Mouse (Mus musculus) heart, embryonic 12.5 days (tissue): ENCODE results near the gene Uevld. TPM values are rescaled to one million over a fixed set of nuclear protein-coding genes. Genes with fewer than 3 reads are reported as not detected.

Experiments used
- ATAC-seq: fragments of 200-750 bp; cut with Nextera tagmentation; 2 replicates; pipeline ENCODE4 v1.8.0; 2017; ENCODE audit warnings: moderate TSS enrichment, moderate library complexity; ENCODE audit not compliant: insufficient number of reproducible peaks, low FRiP score
- H3K27ac ChIP-seq: fragments of 300-500 bp; sonication (generic); 2 replicates; pipeline ENCODE4 v1.5.1; 2016; ENCODE audit warnings: mild to moderate bottlenecking, moderate library complexity; ENCODE audit not compliant: poor library complexity, severe bottlenecking
- H3K27me3 ChIP-seq: fragments of 300-500 bp; sonication (generic); replicated peaks from 2 replicates; pipeline ENCODE4 v1.6.1; 2016; ENCODE audit warnings: mild to moderate bottlenecking, moderate library complexity
- H3K36me3 ChIP-seq: fragments of 300-500 bp; sonication (generic); 2 replicates; pipeline ENCODE4 v1.6.1; 2016; ENCODE audit warnings: mild to moderate bottlenecking, moderate library complexity
- H3K4me1 ChIP-seq: fragments of 300-500 bp; sonication (generic); replicated peaks from 2 replicates; pipeline ENCODE4 v1.6.1; 2016; ENCODE audit warnings: mild to moderate bottlenecking
- H3K4me2 ChIP-seq: fragments of 300-500 bp; sonication (generic); 2 replicates; pipeline ENCODE4 v1.6.1; 2016; ENCODE audit warnings: mild to moderate bottlenecking, moderate library complexity
- H3K4me3 ChIP-seq: fragments of 300-500 bp; sonication (generic); 2 replicates; pipeline ENCODE4 v1.5.1; 2016; ENCODE audit warnings: mild to moderate bottlenecking
- H3K9ac ChIP-seq: fragments of 300-500 bp; sonication (generic); 2 replicates; pipeline ENCODE4 v1.6.1; 2016; ENCODE audit warnings: mild to moderate bottlenecking, moderate library complexity
- H3K9me3 ChIP-seq: fragments of 300-500 bp; sonication (generic); replicated peaks from 2 replicates; pipeline ENCODE4 v1.6.1; 2016; ENCODE audit warnings: mild to moderate bottlenecking, moderate library complexity
- WGBS: fragments of 180-500 bp; shearing (Covaris S2); methylation state at CpG from one replicate; pipeline ENCODE4 v1.1.7; 2016; 5-methylcytosine and 5-hydroxymethylcytosine counted together
- polyA plus RNA-seq: library from polyadenylated mRNA; unstranded; fragments of >200 nt; fragmentation: Nextera tagmentation; extraction: Ambion mirVana; gene quantifications from 2 replicates; pipeline ENCODE4 v1.2.1, GENCODE M21; 2016

Gene Uevld
- polyA plus RNA-seq, 1 experiment from 2014 or later: 10.0 TPM

DNA sequence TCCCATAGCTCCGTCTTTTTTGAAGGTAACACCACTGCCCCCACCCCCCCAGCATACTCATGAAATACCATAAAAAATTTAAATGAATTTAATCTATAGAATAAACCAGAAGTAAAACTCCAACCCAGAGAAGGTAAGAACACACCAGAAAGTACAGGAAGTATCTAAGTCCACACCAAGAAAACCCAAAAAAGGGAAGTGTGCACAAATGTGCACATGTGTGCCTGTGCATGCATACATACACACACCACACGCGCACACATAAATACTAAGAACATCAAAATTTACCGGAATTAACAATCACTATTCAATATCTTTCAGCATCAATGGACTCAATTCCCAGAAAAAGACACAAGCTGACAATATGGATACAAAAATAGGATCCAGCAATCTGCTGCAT, 11.6 kb upstream of the Uevld start:
- ATAC-seq: no peak
- Histone ChIP-seq H3K27ac (no peak overlapping the region), H3K27me3 (no peaks in the 10 kb centered on the region), H3K4me2 (no peak overlapping the region), H3K4me3 (no peak overlapping the region), H3K9me3 (peaks cover 9% of the 10 kb centered on the region), H3K36me3 (no peaks in the 10 kb centered on the region), H3K9ac (no peak overlapping the region), H3K4me1 (no peaks in the 10 kb centered on the region)
- 89% methylated on average over 4 of the region's 4 CpGs for whole genome bisulfite sequencing

DNA sequence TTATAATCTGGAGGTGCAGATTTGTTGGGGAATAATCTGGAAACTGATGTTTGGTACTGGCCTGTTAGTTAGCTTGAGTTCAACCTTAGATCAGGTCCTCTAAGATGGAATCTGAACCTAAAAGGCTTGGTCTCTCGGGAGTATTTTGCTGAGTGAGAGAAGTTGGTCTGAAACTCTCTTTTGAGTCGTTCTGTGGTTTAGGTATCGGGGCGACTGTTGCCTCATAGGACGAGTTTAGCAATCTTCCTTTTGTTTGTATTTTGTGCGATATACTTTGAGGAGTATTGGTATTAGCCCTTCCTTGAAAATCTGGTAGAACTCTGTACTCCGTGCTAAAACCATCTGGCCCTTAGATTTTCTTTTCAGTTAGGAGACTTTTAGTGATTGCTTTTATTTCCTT, 5.7 kb upstream of the Uevld start:
- H3K27me3 ChIP-seq: 0 out of 2 replicates have a peak, but pooled peaks cover 3% of the 10 kb centered on the region
- no peak overlapping the region for H3K4me2 ChIP-seq
- H3K4me1 ChIP-seq: peaks cover 17% of the 10 kb centered on the region
- WGBS: 78% methylated on average over 7 of the region's 7 CpGs
- no peak overlapping the region for H3K4me3 ChIP-seq
- ATAC-seq: no peak
- no peaks in the 10 kb centered on the region for H3K36me3 ChIP-seq
- H3K27ac ChIP-seq: no peak overlapping the region
- H3K9ac ChIP-seq: no peak overlapping the region
- no peaks in the 10 kb centered on the region for H3K9me3 ChIP-seq

DNA sequence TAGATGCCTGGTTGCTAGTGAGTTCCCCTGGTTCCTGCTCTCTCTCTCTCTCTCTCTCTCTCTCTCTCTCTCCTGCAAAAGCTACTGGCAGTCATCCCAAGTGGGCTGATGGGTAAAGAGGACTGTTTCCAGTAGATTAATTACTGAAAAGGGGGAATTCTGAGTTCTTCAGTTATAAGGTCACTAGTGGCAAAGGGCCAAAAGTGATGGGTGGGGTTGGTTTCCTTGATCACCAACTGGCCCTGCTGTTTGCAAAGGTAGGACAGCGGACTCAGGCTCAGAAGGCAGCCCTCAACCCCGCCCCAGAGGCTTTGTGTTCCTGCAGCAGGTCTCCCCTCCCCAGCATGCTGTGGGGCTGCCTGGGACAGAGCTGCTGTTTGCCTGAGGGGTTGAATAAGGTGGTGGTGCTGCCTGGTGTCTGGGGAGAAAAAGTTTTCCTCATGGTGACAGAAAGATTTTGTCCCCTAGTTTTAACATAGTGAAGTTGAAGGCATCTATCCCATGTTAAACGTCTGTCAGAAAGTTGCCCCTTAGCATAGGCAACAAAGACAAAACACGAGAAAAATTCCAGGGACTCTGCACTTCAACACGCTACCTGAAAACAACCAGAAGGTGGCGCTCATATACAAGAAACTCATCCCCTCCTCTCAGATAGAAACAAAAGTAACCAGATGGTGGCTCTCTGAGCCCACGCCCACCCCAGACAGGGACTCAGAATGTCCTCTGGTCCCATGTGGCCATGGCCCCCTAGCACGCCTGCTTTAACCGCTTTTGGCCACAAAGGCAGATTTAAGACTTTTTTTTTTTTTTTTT, 4.7 kb upstream of the Uevld start:
- peak overlapping the region; percentile 55; the same call in 1 of the 2 replicates for H3K9ac ChIP-seq
- H3K4me1 ChIP-seq: peaks cover 19% of the 10 kb centered on the region
- H3K27me3 ChIP-seq: 0 out of 2 replicates have a peak, but pooled peaks cover 3% of the 10 kb centered on the region
- H3K9me3 ChIP-seq: no peaks in the 10 kb centered on the region
- 1% methylated on average over 9 of the region's 9 CpGs for WGBS
- ATAC-seq: peak; percentile 57; the same call in 1 of the 2 replicates
- peak overlapping the region; percentile 72 for H3K27ac ChIP-seq
- no peaks in the 10 kb centered on the region for H3K36me3 ChIP-seq
- H3K4me2 ChIP-seq: peak overlapping the region; percentile 49
- H3K4me3 ChIP-seq: 0 out of 2 replicates have a peak overlapping the region, but pooled peaks have one; percentile 14

DNA sequence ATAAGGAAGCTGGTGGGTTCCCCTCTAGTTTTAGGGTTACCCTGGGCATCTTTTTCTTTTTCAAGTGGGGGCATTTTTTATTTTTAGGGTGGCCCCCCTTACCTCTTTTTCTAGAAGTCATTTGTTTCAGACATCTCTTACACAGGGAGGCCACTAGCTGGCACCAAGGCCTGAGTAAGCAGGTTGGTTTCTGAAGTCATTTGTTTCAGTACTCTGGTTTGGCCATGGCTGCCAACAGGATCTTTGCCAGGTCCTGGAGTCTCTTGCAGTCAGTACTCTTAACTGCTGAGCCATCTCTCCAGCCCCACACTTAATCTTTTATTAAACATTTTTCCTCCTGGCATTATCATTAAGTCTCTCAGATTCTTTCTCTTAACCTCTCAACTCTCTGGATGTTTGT, 3.8 kb upstream of the Uevld start:
- Histone ChIP-seq H3K9ac (no peak overlapping the region), H3K36me3 (no peaks in the 10 kb centered on the region), H3K4me1 (peaks cover 26% of the 10 kb centered on the region), H3K4me3 (no peak overlapping the region), H3K9me3 (no peaks in the 10 kb centered on the region), H3K27ac (peak overlapping the region; percentile 72), H3K27me3 (0 out of 2 replicates have a peak, but pooled peaks cover 3% of the 10 kb centered on the region), H3K4me2 (no peak overlapping the region)
- ATAC-seq: no peak

DNA sequence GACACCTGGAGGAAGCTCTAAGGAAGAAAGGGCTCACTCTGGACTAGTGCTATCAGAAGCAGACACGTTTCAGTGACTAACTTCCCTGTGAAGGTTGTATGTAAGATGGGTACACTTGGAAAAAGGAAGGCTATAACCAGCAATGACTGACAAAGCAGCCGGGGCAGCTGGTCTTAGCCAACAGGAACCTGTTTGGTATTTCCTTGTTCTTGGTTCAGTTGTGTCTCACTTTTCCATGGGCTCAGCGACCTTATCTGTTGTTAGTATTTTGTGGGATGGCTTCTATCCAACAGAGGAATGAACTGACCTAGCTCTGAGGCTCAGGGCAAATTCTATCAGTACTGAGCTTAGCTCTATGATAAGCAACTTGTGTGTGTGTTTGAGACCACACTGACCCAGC, 2.7 kb upstream of the Uevld start:
- no peak for ATAC-seq
- no peak overlapping the region for H3K9ac ChIP-seq
- H3K27ac ChIP-seq: peak overlapping the region; percentile 14; the same call in 1 of the 2 replicates
- peaks cover 26% of the 10 kb centered on the region for H3K4me1 ChIP-seq
- 0 out of 2 replicates have a peak, but pooled peaks cover 3% of the 10 kb centered on the region for H3K27me3 ChIP-seq
- H3K4me2 ChIP-seq: no peak overlapping the region
- H3K9me3 ChIP-seq: no peaks in the 10 kb centered on the region
- 41% methylated on average over 3 of the region's 3 CpGs for WGBS
- no peak overlapping the region for H3K4me3 ChIP-seq
- H3K36me3 ChIP-seq: 0 out of 2 replicates have a peak, but pooled peaks cover 3% of the 10 kb centered on the region

DNA sequence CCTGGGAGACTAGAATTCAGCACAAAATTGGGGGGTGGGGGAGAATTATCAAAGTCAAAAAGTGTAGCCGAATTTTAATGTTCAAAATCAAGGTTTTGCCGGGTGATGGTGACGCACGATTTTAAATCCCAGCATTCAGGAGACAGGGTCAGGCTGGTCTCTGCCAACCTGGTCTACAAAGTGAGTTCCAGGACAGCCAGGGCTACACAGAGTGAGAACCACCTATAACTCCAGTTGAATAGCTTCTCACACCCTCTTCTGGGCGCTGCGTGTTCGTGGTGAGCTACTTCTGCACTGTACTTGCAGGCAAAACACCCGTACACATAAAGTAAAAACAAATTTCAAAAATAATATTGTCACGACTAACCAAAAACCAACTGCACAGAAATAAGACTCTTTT, 526 bp upstream of the Uevld start:
- no peak for ATAC-seq
- 15% methylated on average over 9 of the region's 9 CpGs for WGBS
- Histone ChIP-seq H3K4me2 (peak overlapping the region; percentile 91), H3K36me3 (peaks cover 20% of the 10 kb centered on the region), H3K4me3 (peak overlapping the region; percentile 90), H3K9ac (peak overlapping the region; percentile 92), H3K9me3 (no peaks in the 10 kb centered on the region), H3K27me3 (0 out of 2 replicates have a peak, but pooled peaks cover 3% of the 10 kb centered on the region), H3K4me1 (peaks cover 26% of the 10 kb centered on the region), H3K27ac (no peak overlapping the region)

DNA sequence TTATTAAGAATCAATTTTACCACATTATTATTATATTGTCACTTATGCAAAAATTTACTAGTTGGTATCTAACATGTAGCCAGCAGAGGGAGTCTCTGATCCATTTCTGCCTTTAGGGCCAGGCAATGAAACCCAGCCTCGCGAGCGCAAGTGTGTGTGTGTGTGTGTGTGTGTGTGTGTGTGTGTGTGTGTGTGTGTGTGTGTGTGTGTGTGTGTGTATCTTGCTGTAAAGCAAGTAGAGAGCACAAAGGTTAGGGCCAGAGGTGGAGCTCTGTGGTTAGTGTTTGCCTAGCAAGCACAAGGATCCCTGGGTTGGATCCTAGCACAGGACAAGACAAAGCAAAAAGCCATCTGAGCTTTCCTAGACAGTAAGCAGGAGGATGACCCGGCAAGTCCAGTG, 22.5 kb downstream of the Uevld start:
- no peak overlapping the region for H3K27ac ChIP-seq
- no peak for ATAC-seq
- H3K4me2 ChIP-seq: no peak overlapping the region
- H3K36me3 ChIP-seq: peaks cover 70% of the 10 kb centered on the region
- 58% methylated on average over 4 of the region's 4 CpGs for WGBS
- H3K27me3 ChIP-seq: no peaks in the 10 kb centered on the region
- peaks cover 5% of the 10 kb centered on the region for H3K4me1 ChIP-seq
- H3K9ac ChIP-seq: no peak overlapping the region
- H3K9me3 ChIP-seq: no peaks in the 10 kb centered on the region
- H3K4me3 ChIP-seq: no peak overlapping the region

DNA sequence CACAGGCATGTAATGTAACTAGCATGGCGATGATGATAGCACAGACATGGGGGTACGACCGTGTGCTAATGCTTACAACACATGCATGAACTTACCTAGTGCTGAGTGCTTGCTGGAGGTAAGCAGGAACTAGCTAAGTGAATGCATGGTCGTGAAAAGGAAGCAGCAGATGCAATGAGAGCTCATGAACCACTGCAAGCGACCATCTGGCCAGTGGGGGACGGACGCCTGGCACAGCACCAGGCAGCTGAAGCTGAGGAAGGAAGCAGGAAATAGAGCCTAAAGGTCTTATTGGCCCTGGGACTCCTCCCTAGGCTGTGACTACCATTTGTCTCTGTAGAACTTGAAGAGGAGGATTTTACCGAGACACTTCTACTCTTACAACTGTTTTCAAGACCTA, 23.5 kb downstream of the Uevld start:
- H3K27ac ChIP-seq: no peak overlapping the region
- ATAC-seq: no peak
- no peak overlapping the region for H3K4me3 ChIP-seq
- no peaks in the 10 kb centered on the region for H3K27me3 ChIP-seq
- no peaks in the 10 kb centered on the region for H3K4me1 ChIP-seq
- no peaks in the 10 kb centered on the region for H3K9me3 ChIP-seq
- no peak overlapping the region for H3K4me2 ChIP-seq
- WGBS: 82% methylated on average over 8 of the region's 8 CpGs
- no peak overlapping the region for H3K9ac ChIP-seq
- peaks cover 68% of the 10 kb centered on the region for H3K36me3 ChIP-seq

DNA sequence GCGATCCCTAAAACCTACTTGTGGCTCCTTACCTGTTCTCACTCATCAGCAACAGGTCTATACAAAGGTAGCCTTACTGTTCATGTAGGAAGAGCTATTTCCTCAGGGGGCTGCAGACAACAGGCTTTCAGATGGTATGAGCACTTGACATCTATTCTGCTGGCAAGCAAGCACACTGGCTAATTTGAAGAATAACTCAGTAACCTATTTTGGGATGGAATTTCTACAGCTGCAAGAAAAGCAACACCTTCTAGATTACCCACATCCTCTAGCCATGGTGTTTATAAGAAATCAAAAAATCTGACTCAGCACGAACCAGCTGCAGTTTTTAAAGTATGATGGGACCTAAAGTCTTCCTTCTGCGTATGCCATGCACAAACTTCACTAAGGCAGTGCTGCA, 27.0 kb downstream of the Uevld start:
- Histone ChIP-seq H3K9ac (no peak overlapping the region), H3K36me3 (peaks cover 65% of the 10 kb centered on the region), H3K4me2 (no peak overlapping the region), H3K27ac (no peak overlapping the region), H3K9me3 (no peaks in the 10 kb centered on the region), H3K27me3 (no peaks in the 10 kb centered on the region), H3K4me1 (no peaks in the 10 kb centered on the region), H3K4me3 (no peak overlapping the region)
- WGBS: 87% methylated on average over 3 of the region's 3 CpGs
- ATAC-seq: no peak

DNA sequence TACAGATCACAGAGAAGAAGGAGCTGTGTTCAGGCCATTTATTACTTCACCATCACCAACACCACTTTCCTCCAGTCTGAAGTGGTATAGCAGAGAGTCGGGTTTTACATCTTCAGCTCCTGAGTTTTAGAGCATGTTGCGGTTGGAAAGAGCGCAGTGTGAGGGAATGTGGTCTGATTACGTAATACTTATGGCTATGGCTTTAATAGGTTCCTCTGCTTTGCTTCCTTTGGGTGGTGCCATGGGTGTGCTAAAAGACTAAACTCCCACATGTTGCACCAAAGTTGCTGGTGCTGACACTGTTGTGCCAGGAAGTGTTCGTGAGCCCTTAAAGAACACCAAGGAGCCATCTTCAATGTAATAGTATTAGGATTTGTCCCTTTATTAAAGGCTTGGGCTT, 30.0 kb downstream of the Uevld start:
- H3K27me3 ChIP-seq: no peaks in the 10 kb centered on the region
- H3K9ac ChIP-seq: no peak overlapping the region
- 97% methylated on average over 5 of the region's 5 CpGs for WGBS
- ATAC-seq: no peak
- peaks cover 43% of the 10 kb centered on the region for H3K36me3 ChIP-seq
- H3K9me3 ChIP-seq: no peaks in the 10 kb centered on the region
- H3K4me1 ChIP-seq: no peaks in the 10 kb centered on the region
- H3K4me3 ChIP-seq: no peak overlapping the region
- no peak overlapping the region for H3K27ac ChIP-seq
- H3K4me2 ChIP-seq: no peak overlapping the region

DNA sequence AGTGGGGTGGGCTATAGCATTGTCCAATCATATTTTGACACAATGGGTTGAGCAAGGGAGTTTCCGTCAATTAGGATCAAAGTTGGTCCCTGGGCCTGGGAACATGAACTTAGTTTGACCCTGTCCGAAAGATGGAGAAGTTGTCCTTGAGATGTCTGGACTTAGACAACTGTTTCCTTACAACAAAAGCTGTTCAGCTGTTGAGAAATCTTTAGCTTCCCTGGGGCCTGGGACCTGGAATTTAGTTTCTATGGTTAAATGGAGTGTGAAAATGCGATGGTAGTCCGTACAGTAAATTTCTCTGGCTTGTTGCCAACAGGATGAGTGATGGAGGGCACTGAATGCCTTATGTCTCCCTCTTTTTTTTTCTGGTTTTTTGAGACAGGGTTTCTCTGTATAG, 36.3 kb downstream of the Uevld start:
- peaks cover 20% of the 10 kb centered on the region for H3K4me1 ChIP-seq
- H3K36me3 ChIP-seq: peaks cover 10% of the 10 kb centered on the region
- no peak overlapping the region for H3K27ac ChIP-seq
- H3K9ac ChIP-seq: no peak overlapping the region
- no peak overlapping the region for H3K4me2 ChIP-seq
- WGBS: 80% methylated on average over 4 of the region's 4 CpGs
- H3K4me3 ChIP-seq: no peak overlapping the region
- no peaks in the 10 kb centered on the region for H3K27me3 ChIP-seq
- H3K9me3 ChIP-seq: no peaks in the 10 kb centered on the region
- no peak for ATAC-seq
